Mouse (Mus musculus) megakaryocyte-erythroid progenitor cell, adult 5 weeks (primary cell): ENCODE measurements around the gene Baz1a. TPM values are rescaled to one million over a fixed set of nuclear protein-coding genes. Genes with fewer than 3 reads are reported as not detected.

Source experiments
- polyA plus RNA-seq: library from polyadenylated mRNA; stranded (reverse); fragments of >175 nt; gene quantifications from 2 replicates; pipeline ENCODE4 v1.2.3, GENCODE M21; 2012

The Baz1a gene
- polyA plus RNA-seq: 30.5 and 32.0 TPM in 2 replicates

GRCm38 (mm10) chr12:55013626-55014398, at the start of gene Baz1a:
TSS of gene Baz1a (minus strand) at chr12:55014348.

GRCm38 (mm10) chr12:54986052-54986717, 28.0 kb downstream of the Baz1a start, which contains the start of gene Gm20403:
TSS of gene Gm20403 (minus strand) at chr12:54986529.

GRCm38 (mm10) chr12:54862606-54863535, 151.3 kb downstream of the Baz1a start, which contains the start of gene Cfl2:
TSS of gene Cfl2 (minus strand) at chr12:54862877.

Other genes starting within 250 kb of the Baz1a start
- 11.4 and 11.9 TPM in 2 replicates for gene Snx6, start 218.6 kb downstream of the Baz1a start, polyA plus RNA-seq
- gene Cfl2, start 151.5 kb downstream of the Baz1a start, polyA plus RNA-seq: 3.1 and 3.4 TPM in 2 replicates
- 0.70 and 0.71 TPM in 2 replicates for gene Gm20403, start 27.8 kb downstream of the Baz1a start, polyA plus RNA-seq
- 0.37 and 1.0 TPM in 2 replicates for gene 2700097O09Rik, start 65.8 kb upstream of the Baz1a start, polyA plus RNA-seq
- 23.1 and 32.8 TPM in 2 replicates for gene Srp54a, start 65.9 kb upstream of the Baz1a start, polyA plus RNA-seq
- 6.8 and 10.5 TPM in 2 replicates for gene Fam177a, start 110.1 kb upstream of the Baz1a start, polyA plus RNA-seq
- 61.9 and 70.2 TPM in 2 replicates for gene Srp54b, start 140.8 kb upstream of the Baz1a start, polyA plus RNA-seq
- not detected in 2 replicates for gene 1700047I17Rik2, start 185.2 kb upstream of the Baz1a start, polyA plus RNA-seq
- 1.9 and 2.6 TPM in 2 replicates for gene Srp54c, start 215.8 kb upstream of the Baz1a start, polyA plus RNA-seq